ENCODE assay signal across 8 mouse cellular contexts in genomic region chr2:73585347-73585831, GRCm38 (mm10). TPM values are rescaled to one million over a fixed set of nuclear protein-coding genes. Genes with fewer than 3 reads are reported as not detected.
DNase-seq lines count a peak whose midpoint lies in the region; ATAC-seq and TF ChIP-seq lines count a peak whose summit lies in the region.

No protein-coding gene starts in this region.

- peak overlapping the region; percentile 83 for H3K4me2 ChIP-seq in kidney, embryonic 16.5 days (replicated peaks; ENCODE audit: low read depth, low read length)
- peak overlapping the region; percentile 66 for H3K4me2 ChIP-seq in midbrain, embryonic 15.5 days

- DNase-seq in left cerebral cortex, adult 2 months (ENCODE audit: extremely low spot score in 1 of 2, low spot score in 2 of 2) = no peak
- no peak for DNase-seq in left cerebral cortex, postnatal 14 days (ENCODE audit: low spot score in 2 of 2)
- peak; percentile 55 for DNase-seq in adrenal gland, postnatal 14 days
- DNase-seq in heart, embryonic 10.5 days (ENCODE audit: low spot score) = no peak
- no peak for DNase-seq in spleen, adult 18-20 months
- no peak for DNase-seq in testis, postnatal 14 days (ENCODE audit: low spot score)

- H3K27me3 ChIP-seq in heart, embryonic 10.5 days (ENCODE audit: insufficient read depth, poor library complexity, severe bottlenecking) = no peaks in the 10 kb centered on the region
- no peaks in the 10 kb centered on the region; the same call in 1 of the 2 replicates for H3K27me3 ChIP-seq in kidney, embryonic 16.5 days (ENCODE audit: insufficient read depth, low read length)
- H3K27me3 ChIP-seq in midbrain, embryonic 15.5 days (replicated peaks) = no peaks in the 10 kb centered on the region

- peak overlapping the region; percentile 91 for H3K27ac ChIP-seq in left cerebral cortex, adult 2 months
- peak overlapping the region; percentile 78 for H3K27ac ChIP-seq in heart, embryonic 10.5 days
- H3K27ac ChIP-seq in kidney, embryonic 16.5 days (ENCODE audit: low read length) = peak overlapping the region; percentile 45; the same call in 1 of the 2 replicates
- no peak overlapping the region for H3K27ac ChIP-seq in midbrain, embryonic 15.5 days

- H3K4me3 ChIP-seq in left cerebral cortex, adult 2 months = peak overlapping the region; percentile 47
- peak overlapping the region; percentile 57 for H3K4me3 ChIP-seq in heart, embryonic 10.5 days
- peak overlapping the region; percentile 49 for H3K4me3 ChIP-seq in kidney, embryonic 16.5 days (ENCODE audit: low read length)
- peak overlapping the region; percentile 40 for H3K4me3 ChIP-seq in midbrain, embryonic 15.5 days

- no peak for TF ChIP-seq CTCF in left cerebral cortex, adult 2 months (IDR thresholded peaks at IDR 0.05)

- H3K9me3 ChIP-seq in heart, embryonic 10.5 days = no peaks in the 10 kb centered on the region
- no peaks in the 10 kb centered on the region for H3K9me3 ChIP-seq in kidney, embryonic 16.5 days (ENCODE audit: low read length)
- no peaks in the 10 kb centered on the region for H3K9me3 ChIP-seq in midbrain, embryonic 15.5 days

- H3K9ac ChIP-seq in kidney, embryonic 16.5 days (replicated peaks; ENCODE audit: low read length) = peak overlapping the region; percentile 62
- H3K9ac ChIP-seq in midbrain, embryonic 15.5 days = peak overlapping the region; percentile 31; the same call in 1 of the 2 replicates

- ATAC-seq in kidney, embryonic 16.5 days (ENCODE audit: low FRiP score, low TSS enrichment) = peak; percentile 49; the same call in 1 of the 2 replicates
- peak; percentile 52 for ATAC-seq in midbrain, embryonic 15.5 days (replicated peaks)

- 14% methylated on average over 12 of the region's 12 CpGs for WGBS in heart, embryonic 10.5 days
- WGBS in kidney, embryonic 16.5 days = 13% methylated on average over 12 of the region's 12 CpGs
- 10% methylated on average over 12 of the region's 12 CpGs for WGBS in midbrain, embryonic 15.5 days

- peaks cover 43% of the 10 kb centered on the region for H3K4me1 ChIP-seq in heart, embryonic 10.5 days
- H3K4me1 ChIP-seq in kidney, embryonic 16.5 days (ENCODE audit: insufficient read depth, low read length) = peaks cover 18% of the 10 kb centered on the region; the same call in 1 of the 2 replicates
- H3K4me1 ChIP-seq in midbrain, embryonic 15.5 days = peaks cover 12% of the 10 kb centered on the region

- intact Hi-C loops in left cerebral cortex, adult 2 months (cut with DNase I) = loop anchor here (1.0 to 5.0 kb wide), 2 partner anchors 72 to 157 kb away; no protein-coding TSS in a partner anchor
- intact Hi-C loops in left cerebral cortex, postnatal 14 days (cut with DNase I) = loop anchor here (2.0 kb wide), 1 partner anchor 73 kb away; no protein-coding TSS in a partner anchor

- H3K36me3 ChIP-seq in heart, embryonic 10.5 days = no peaks in the 10 kb centered on the region
- no peaks in the 10 kb centered on the region for H3K36me3 ChIP-seq in kidney, embryonic 16.5 days (ENCODE audit: insufficient read depth, low read length)
- no peaks in the 10 kb centered on the region for H3K36me3 ChIP-seq in midbrain, embryonic 15.5 days (replicated peaks)

RNA-seq across cellular contexts. Expression of gene Chrna1, which starts 5.3 kb away (rescaled TPM):
- total RNA-seq in left cerebral cortex, adult 2 months (2021) = under 1 TPM; 0.12 to 0.25 TPM
- total RNA-seq in left cerebral cortex, postnatal 14 days (2021) = under 1 TPM; 0.07 to 0.19 TPM
- not detected in 2 replicates for total RNA-seq in adrenal gland, postnatal 14 days (2021)
- 0.16 and 0.45 TPM in 2 replicates for polyA plus RNA-seq in heart, embryonic 10.5 days (2016; fragmentation: Nextera tagmentation; extraction: Ambion mirVana)
- 0.36 and 0.72 TPM in 2 replicates for polyA plus RNA-seq in kidney, embryonic 16.5 days (2015; fragmentation: Nextera tagmentation; extraction: Ambion mirVana)
- 0.18 and 0.24 TPM in 2 replicates for polyA plus RNA-seq in midbrain, embryonic 15.5 days (2015; fragmentation: Nextera tagmentation; extraction: Ambion mirVana)

RNA-seq across cellular contexts. Expression of gene Wipf1, which starts 55.9 kb away (rescaled TPM):
- total RNA-seq in left cerebral cortex, adult 2 months (2021) = 1 to 10 TPM; 7.4 to 7.9 TPM
- total RNA-seq in left cerebral cortex, postnatal 14 days (2021) = 1 to 10 TPM; 8.2 to 8.5 TPM
- 21.6 and 29.3 TPM in 2 replicates for total RNA-seq in adrenal gland, postnatal 14 days (2021)
- 6.8 and 7.8 TPM in 2 replicates for polyA plus RNA-seq in heart, embryonic 10.5 days (2016; fragmentation: Nextera tagmentation; extraction: Ambion mirVana)
- 8.6 and 10.4 TPM in 2 replicates for polyA plus RNA-seq in kidney, embryonic 16.5 days (2015; fragmentation: Nextera tagmentation; extraction: Ambion mirVana)
- polyA plus RNA-seq in midbrain, embryonic 15.5 days (2015; fragmentation: Nextera tagmentation; extraction: Ambion mirVana) = 2.3 and 2.7 TPM in 2 replicates
